1 mouse cellular context compared by ENCODE assay signal in the genomic region with DNA sequence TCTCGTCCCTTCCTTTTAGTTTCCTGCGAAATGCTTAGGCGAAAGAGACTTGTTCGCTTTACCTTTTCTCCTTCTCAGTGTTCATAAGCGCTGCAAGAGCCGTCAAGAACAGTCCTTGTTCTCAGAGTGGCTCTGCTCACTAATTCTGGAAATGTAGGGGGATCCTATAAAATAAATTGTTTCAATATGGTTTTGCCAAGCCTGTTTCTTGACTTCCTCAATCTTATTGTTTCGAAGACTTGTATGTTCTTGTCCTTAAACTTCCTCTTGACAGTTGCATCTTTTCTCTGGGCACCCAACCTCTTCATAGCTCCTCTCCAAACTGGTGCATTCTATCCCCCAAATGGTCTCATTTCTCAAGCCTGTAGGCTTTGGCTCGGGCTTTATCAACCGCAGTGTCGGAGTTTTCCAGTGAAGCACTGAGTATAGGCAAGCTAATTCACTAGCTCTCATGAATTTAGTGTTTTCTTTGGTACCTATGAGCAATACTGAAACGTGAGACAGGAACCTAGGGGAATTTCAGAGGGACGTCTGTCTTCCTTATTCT.
TF ChIP-seq lines count a peak whose summit lies in the region.

No protein-coding gene starts in this region.

TF ChIP-seq in CH12.LX, 34 proteins besides CTCF, POLR2A, EP300 and RAD21:
- TF ChIP-seq SIN3A (IDR thresholded peaks at IDR 0.05; ENCODE audit: low read length) = no peak
- peak; percentile 81 for TF ChIP-seq IRF4 (IDR thresholded peaks at IDR 0.05; ENCODE audit: low read depth, low read length)
- no peak for TF ChIP-seq MAFK (IDR thresholded peaks at IDR 0.05; ENCODE audit: insufficient replicate concordance, low read length)
- 0 out of 2 replicates have a peak, but pooled peaks have one; percentile 15 for TF ChIP-seq ETS1 (conservative IDR thresholded peaks at IDR 0.05; ENCODE audit: low read depth, low read length)
- peak; percentile 74 for TF ChIP-seq BHLHE40 (IDR thresholded peaks at IDR 0.05; ENCODE audit: low read depth, low read length)
- peak; percentile 49; the same call in 1 of the 2 replicates for TF ChIP-seq MEF2A (IDR thresholded peaks at IDR 0.05; ENCODE audit: borderline replicate concordance, low read depth, low read length)
